10 mouse cellular contexts compared by ENCODE assay signal in genomic region chr7:130677541-130678274, GRCm38 (mm10).
A peak's percentile ranks its signal among the peaks of the same experiment; 100 is the strongest.
DNase-seq lines count a peak whose midpoint lies in the region; ATAC-seq and TF ChIP-seq lines count a peak whose summit lies in the region.
"Had no signal": no experiment of that assay in that cellular context is flagged by ENCODE, and none has a peak within 500 bp of the region (broad histone marks: within the 10 kb centered on the region; RNA-seq: fewer than 3 reads in every experiment).

No protein-coding gene starts in this region.

- peak; percentile 27; the same call in 1 of the 2 replicates for ATAC-seq in lung, postnatal 0 days
- ATAC-seq in limb, embryonic 11.5 days (ENCODE audit: insufficient number of reproducible peaks, low FRiP score, low TSS enrichment, low read depth): no peak
- peak; percentile 33; the same call in 1 of the 2 replicates for ATAC-seq in neural tube, embryonic 14.5 days (ENCODE audit: low read depth)

- TF ChIP-seq EP300 in lung, postnatal 0 days (IDR thresholded peaks at IDR 0.05): no peak

- H3K27me3 ChIP-seq in lung, postnatal 0 days (replicated peaks; ENCODE audit: insufficient read depth, low read length): no peaks in the 10 kb centered on the region
- H3K27me3 ChIP-seq in limb, embryonic 11.5 days (ENCODE audit: control insufficient read depth, insufficient read depth, low read length): no peaks in the 10 kb centered on the region
- no peaks in the 10 kb centered on the region for H3K27me3 ChIP-seq in neural tube, embryonic 14.5 days (ENCODE audit: control insufficient read depth, insufficient read depth, low read length)

- no peaks in the 10 kb centered on the region for H3K4me1 ChIP-seq in lung, postnatal 0 days (ENCODE audit: insufficient read depth, low read depth, low read length)
- H3K4me1 ChIP-seq in limb, embryonic 11.5 days (ENCODE audit: control insufficient read depth, insufficient read depth, low read length): 0 out of 2 replicates have a peak, but pooled peaks cover 5% of the 10 kb centered on the region
- peaks cover 12% of the 10 kb centered on the region; the same call in 1 of the 2 replicates for H3K4me1 ChIP-seq in neural tube, embryonic 14.5 days (ENCODE audit: control insufficient read depth, insufficient read depth, low read length)

- no peak for TF ChIP-seq CTCF in lung, postnatal 0 days (IDR thresholded peaks at IDR 0.05)

- intact Hi-C loops in gastrocnemius, postnatal 14 days (cut with DNase I; ENCODE audit: low total_unique reads): loop anchor here (10.0 kb wide), 1 partner anchor 77 kb away; no protein-coding TSS in a partner anchor
- intact Hi-C loops in left cerebral cortex, postnatal 14 days (cut with DNase I): no loop called here
- intact Hi-C loops in left cerebral cortex, postnatal 4 days (cut with DNase I): no loop called here

- H3K9ac ChIP-seq in lung, postnatal 0 days (replicated peaks; ENCODE audit: low read depth): no peak overlapping the region
- H3K9ac ChIP-seq in limb, embryonic 11.5 days (ENCODE audit: low read length): 0 out of 2 replicates have a peak overlapping the region, but pooled peaks have one; percentile 28
- H3K9ac ChIP-seq in neural tube, embryonic 14.5 days (replicated peaks; ENCODE audit: low read depth, low read length): no peak overlapping the region

- H3K4me2 ChIP-seq in lung, postnatal 0 days (replicated peaks; ENCODE audit: low read depth, low read length): no peak overlapping the region
- H3K4me2 ChIP-seq in limb, embryonic 11.5 days (ENCODE audit: low read depth, severe bottlenecking): no peak overlapping the region; the same call in 1 of the 2 replicates
- H3K4me2 ChIP-seq in neural tube, embryonic 14.5 days (ENCODE audit: low read depth, low read length): no peak overlapping the region

- peak; percentile 51 for DNase-seq in lung, postnatal 0 days (ENCODE audit: low spot score)
- no peak for DNase-seq in lung, postnatal 25 days (ENCODE audit: low spot score)
- DNase-seq in gastrocnemius, postnatal 14 days: peak; percentile 42
- no peak for DNase-seq in limb, embryonic 11.5 days (ENCODE audit: low spot score)
- DNase-seq in left cerebral cortex, postnatal 14 days (ENCODE audit: low spot score in 2 of 2): no peak
- DNase-seq in left cerebral cortex, postnatal 4 days: no peak
- DNase-seq: kidney, postnatal 25 days had no signal

- 79% methylated on average over 12 of the region's 12 CpGs for WGBS in lung, postnatal 0 days
- 63% methylated on average over 12 of the region's 12 CpGs for WGBS in limb, embryonic 11.5 days
- WGBS in neural tube, embryonic 14.5 days: 45% methylated on average over 12 of the region's 12 CpGs

- H3K9me3 ChIP-seq in lung, postnatal 0 days (ENCODE audit: low read length): no peaks in the 10 kb centered on the region
- H3K9me3 ChIP-seq in limb, embryonic 11.5 days (ENCODE audit: control insufficient read depth, low read length): no peaks in the 10 kb centered on the region
- H3K9me3 ChIP-seq in neural tube, embryonic 14.5 days (ENCODE audit: control insufficient read depth, low read length): no peaks in the 10 kb centered on the region

- H3K36me3 ChIP-seq in lung, postnatal 0 days (ENCODE audit: insufficient read depth, low read length): no peaks in the 10 kb centered on the region
- H3K36me3 ChIP-seq in limb, embryonic 11.5 days (ENCODE audit: control insufficient read depth, insufficient read depth, low read length): peaks cover 4% of the 10 kb centered on the region; the same call in 1 of the 2 replicates
- no peaks in the 10 kb centered on the region for H3K36me3 ChIP-seq in neural tube, embryonic 14.5 days (ENCODE audit: control insufficient read depth, insufficient read depth, low read length)

- H3K4me3 ChIP-seq in lung, postnatal 0 days (ENCODE audit: low read depth, low read length): no peak overlapping the region
- H3K4me3 ChIP-seq in limb, embryonic 11.5 days (ENCODE audit: low read depth, low read length): no peak overlapping the region
- no peak overlapping the region for H3K4me3 ChIP-seq in neural tube, embryonic 14.5 days (ENCODE audit: low read depth, low read length)
- H3K4me3 ChIP-seq: erythroblast, embryonic 14.5 days had no signal

- no peak overlapping the region for H3K27ac ChIP-seq in lung, postnatal 0 days (ENCODE audit: low read length)
- peak overlapping the region; percentile 48; the same call in 1 of the 2 replicates for H3K27ac ChIP-seq in limb, embryonic 11.5 days (replicated peaks; ENCODE audit: low read depth, low read length)
- peak overlapping the region; percentile 72 for H3K27ac ChIP-seq in neural tube, embryonic 14.5 days (ENCODE audit: low read depth, low read length)
- H3K27ac ChIP-seq: macrophage had no signal

Comparison
In these comparisons a context has a peak if more than half of its experiments do, and no peak if none do; other contexts are left out.
1. DNase-seq: peak in lung, postnatal 0 days (single experiment) and gastrocnemius, postnatal 14 days (single experiment); none in lung, postnatal 25 days (single experiment), limb, embryonic 11.5 days (single experiment), left cerebral cortex, postnatal 14 days (0 of 2) and left cerebral cortex, postnatal 4 days (single experiment).